Mouse (Mus musculus): Measurements from ENCODE around the gene Ctps. TPM values are rescaled to one million over a fixed set of nuclear protein-coding genes. Genes with fewer than 3 reads are reported as not detected.

The Ctps gene
- polyA plus RNA-seq (2014; fragmentation: Nextera tagmentation; extraction: Ambion mirVana): 132 and 134 TPM in 2 replicates

DNA sequence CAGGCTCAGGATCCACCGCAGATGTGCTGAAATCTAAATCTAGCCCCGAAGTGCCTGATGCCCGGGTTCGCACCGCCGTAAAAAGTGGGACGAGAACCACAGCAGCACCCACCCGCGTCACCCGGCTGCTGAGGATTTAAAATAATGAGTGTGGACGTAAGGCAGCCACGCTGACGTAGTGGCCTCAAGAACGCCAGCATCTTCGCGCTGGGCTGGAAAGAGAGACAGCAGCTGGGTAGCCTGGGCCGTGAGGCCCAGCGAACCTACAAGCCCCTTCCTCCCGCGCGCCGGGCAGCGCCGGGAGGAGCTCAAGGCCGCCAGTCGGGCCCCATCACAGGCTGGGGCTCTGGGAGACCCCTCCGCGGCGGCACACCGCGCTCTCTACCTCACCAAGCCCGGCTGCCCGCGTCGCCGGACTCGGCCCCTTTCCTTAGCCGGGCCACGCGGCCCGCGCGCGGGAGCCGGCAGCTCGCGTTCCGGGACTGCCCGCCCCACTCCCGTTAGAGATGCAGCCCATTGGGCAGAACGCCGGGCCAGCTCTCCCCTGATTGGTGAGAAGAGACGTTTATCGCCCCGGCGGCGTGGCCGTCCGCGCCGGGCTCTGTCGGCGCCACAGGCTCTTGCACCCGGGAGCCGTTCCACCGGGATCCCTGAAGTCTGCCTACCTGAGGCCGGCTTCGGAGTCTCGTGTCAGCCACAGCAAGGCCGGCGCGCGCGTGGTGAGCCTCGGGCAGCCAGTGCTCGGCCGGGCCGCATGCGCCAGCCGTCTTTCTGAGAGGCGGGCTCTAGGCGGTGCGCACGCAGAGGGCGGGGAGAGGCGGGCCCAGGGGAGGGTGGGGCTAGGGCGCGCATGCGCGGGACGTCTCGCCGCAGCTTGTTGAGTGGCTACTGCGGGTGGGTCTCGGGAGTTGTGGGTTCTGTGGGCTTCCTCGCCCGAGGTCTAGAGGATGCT is at the start of gene Ctps:
TSS of gene Ctps (minus strand) at position 791 of the 952 bp plus-strand sequence.
- ATAC-seq (ENCODE audit: low FRiP score): peak; percentile 97
- WGBS: under 1% methylated on average over 97 of the region's 97 CpGs

DNA sequence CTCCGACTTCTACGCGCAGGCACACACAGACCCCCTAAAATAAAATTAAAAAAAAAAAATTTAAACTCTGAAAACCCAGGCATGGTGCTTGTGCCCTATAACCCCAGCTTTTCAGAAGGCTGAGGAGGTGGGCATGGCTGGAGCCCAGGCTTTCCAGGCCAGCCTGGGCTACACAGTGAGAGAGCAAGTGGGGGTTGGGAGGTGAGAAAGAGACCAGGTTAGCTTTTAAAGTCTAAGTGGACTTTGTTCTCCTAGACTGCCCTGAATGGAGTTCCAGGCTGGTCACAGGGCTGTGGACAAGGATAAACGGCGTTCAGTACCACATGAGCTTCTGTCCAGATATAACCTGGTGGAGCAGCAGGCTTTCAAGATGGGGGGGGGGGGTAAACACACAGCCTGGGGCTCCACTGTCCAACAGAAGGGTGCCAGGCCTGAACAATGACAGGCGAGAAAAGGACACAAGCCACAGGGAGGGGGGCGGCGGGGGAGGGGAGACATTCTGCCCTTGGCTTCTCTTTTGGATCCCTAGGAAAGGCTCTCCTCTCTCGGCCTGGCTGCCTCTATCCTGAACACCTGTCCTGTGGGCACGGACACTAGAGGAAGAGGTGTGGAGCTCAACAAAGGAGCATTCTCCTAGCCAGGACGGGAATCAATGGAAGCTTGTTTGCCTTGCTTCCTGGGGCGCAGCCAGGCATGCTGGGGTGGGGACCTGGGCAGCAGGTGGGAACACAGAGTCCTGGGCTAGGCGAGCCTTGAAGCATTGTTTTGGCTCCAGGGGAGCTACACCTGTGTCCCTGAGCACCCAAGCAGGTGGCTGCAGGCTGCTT is 46.3 kb upstream of the Ctps start:
- H3K27ac ChIP-seq (ENCODE audit: low read depth, low read length): no peak overlapping the region
- no peaks in the 10 kb centered on the region for H3K27me3 ChIP-seq (ENCODE audit: control insufficient read depth, insufficient read depth, low read length)
- peaks cover 10% of the 10 kb centered on the region; the same call in 1 of the 2 replicates for H3K4me1 ChIP-seq (ENCODE audit: control insufficient read depth, insufficient read depth, low read length)
- H3K36me3 ChIP-seq (ENCODE audit: control insufficient read depth, insufficient read depth, low read length): no peaks in the 10 kb centered on the region
- no peak overlapping the region for H3K4me3 ChIP-seq (ENCODE audit: low read depth, low read length)
- ATAC-seq (ENCODE audit: low FRiP score) (no peak), DNase-seq (ENCODE audit: low spot score, missing footprints) (no peak)
- H3K9ac ChIP-seq (ENCODE audit: low read length): no peak overlapping the region
- no peak overlapping the region for H3K4me2 ChIP-seq
- whole genome bisulfite sequencing: 64% methylated on average over 13 of the region's 13 CpGs
- no peaks in the 10 kb centered on the region for H3K9me3 ChIP-seq (ENCODE audit: control insufficient read depth, low read length)

More for the DNA sequence above, at the start of gene Ctps:
- Histone ChIP-seq H3K27me3 (ENCODE audit: control insufficient read depth, insufficient read depth, low read length) (no peaks in the 10 kb centered on the region), H3K4me1 (ENCODE audit: control insufficient read depth, insufficient read depth, low read length) (peaks cover 15% of the 10 kb centered on the region), H3K4me2 (peak within 1 kb of the TSS; percentile 68), H3K4me3 (ENCODE audit: low read depth, low read length) (peak within 1 kb of the TSS; percentile 76), H3K36me3 (ENCODE audit: control insufficient read depth, insufficient read depth, low read length) (no peaks in the 10 kb centered on the region), H3K9me3 (ENCODE audit: control insufficient read depth, low read length) (no peaks in the 10 kb centered on the region), H3K9ac (ENCODE audit: low read length) (peak within 1 kb of the TSS; percentile 93), H3K27ac (ENCODE audit: low read depth, low read length) (peak within 1 kb of the TSS; percentile 89)
- peak; percentile 100 for DNase-seq (ENCODE audit: low spot score, missing footprints)

DNA sequence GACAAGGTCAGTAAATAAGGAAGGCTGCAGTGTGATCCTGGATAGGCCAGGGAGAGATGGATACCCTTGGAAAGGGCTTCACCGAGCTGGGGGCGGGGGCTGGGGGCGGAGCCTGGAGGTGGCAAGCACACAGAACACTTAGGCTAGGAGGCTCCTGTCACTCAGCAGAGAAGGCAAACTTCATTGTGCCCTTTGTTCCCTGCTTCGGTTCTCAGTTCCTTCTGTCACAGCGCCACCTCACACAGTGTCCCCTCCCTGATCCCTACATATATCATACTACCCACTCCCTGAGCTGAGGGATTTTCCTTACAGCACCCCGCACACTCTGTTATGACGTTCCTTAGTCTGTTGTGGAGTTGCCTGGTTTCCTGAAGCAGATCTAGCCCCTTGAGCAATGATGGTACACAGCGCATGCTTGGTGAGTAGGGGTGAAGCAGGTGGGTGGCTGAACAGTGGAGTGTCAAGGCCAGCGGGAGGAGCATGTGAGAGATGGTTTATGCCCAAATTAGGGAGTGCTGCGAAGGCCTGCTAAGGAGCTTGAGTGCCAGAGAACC is 45.5 kb upstream of the Ctps start:
- whole genome bisulfite sequencing: 27% methylated on average over 10 of the region's 10 CpGs
- ATAC-seq (ENCODE audit: low FRiP score) (peak; percentile 63), DNase-seq (ENCODE audit: low spot score, missing footprints) (peak; percentile 88)
- Histone ChIP-seq H3K36me3 (ENCODE audit: control insufficient read depth, insufficient read depth, low read length) (no peaks in the 10 kb centered on the region), H3K9me3 (ENCODE audit: control insufficient read depth, low read length) (no peaks in the 10 kb centered on the region), H3K9ac (ENCODE audit: low read length) (peak overlapping the region; percentile 36; the same call in 1 of the 2 replicates), H3K27me3 (ENCODE audit: control insufficient read depth, insufficient read depth, low read length) (no peaks in the 10 kb centered on the region), H3K4me1 (ENCODE audit: control insufficient read depth, insufficient read depth, low read length) (peaks cover 10% of the 10 kb centered on the region; the same call in 1 of the 2 replicates), H3K4me3 (ENCODE audit: low read depth, low read length) (no peak overlapping the region), H3K27ac (ENCODE audit: low read depth, low read length) (no peak overlapping the region; the same call in 1 of the 2 replicates), H3K4me2 (no peak overlapping the region)

DNA sequence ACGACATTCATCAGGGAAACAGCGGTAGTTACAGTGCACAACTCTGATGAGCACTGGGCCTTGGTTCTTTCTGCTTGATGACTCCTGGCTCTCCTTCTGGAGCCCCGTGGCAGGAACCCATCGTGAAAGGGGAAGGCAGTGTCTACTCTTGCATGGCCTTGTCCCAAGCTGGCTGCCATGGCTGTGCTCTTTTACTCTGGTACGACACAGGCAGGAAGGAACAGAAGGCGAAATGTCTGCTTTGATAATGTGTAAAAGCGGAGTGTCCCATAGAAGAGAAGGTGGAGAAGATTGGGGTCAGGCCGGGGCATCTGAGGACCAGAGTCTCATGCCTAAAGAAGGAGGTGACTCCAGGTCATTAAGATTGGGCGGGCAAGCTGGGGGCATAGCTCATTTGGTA is 44.6 kb upstream of the Ctps start:
- 84% methylated on average over 9 of the region's 9 CpGs for WGBS
- no peaks in the 10 kb centered on the region for H3K36me3 ChIP-seq (ENCODE audit: control insufficient read depth, insufficient read depth, low read length)
- no peak overlapping the region for H3K27ac ChIP-seq (ENCODE audit: low read depth, low read length)
- H3K9ac ChIP-seq (ENCODE audit: low read length): no peak overlapping the region
- DNase-seq (ENCODE audit: low spot score, missing footprints) (no peak), ATAC-seq (ENCODE audit: low FRiP score) (no peak)
- no peaks in the 10 kb centered on the region for H3K9me3 ChIP-seq (ENCODE audit: control insufficient read depth, low read length)
- H3K4me2 ChIP-seq: no peak overlapping the region
- H3K27me3 ChIP-seq (ENCODE audit: control insufficient read depth, insufficient read depth, low read length): no peaks in the 10 kb centered on the region
- H3K4me3 ChIP-seq (ENCODE audit: low read depth, low read length): no peak overlapping the region
- H3K4me1 ChIP-seq (ENCODE audit: control insufficient read depth, insufficient read depth, low read length): peaks cover 10% of the 10 kb centered on the region; the same call in 1 of the 2 replicates

DNA sequence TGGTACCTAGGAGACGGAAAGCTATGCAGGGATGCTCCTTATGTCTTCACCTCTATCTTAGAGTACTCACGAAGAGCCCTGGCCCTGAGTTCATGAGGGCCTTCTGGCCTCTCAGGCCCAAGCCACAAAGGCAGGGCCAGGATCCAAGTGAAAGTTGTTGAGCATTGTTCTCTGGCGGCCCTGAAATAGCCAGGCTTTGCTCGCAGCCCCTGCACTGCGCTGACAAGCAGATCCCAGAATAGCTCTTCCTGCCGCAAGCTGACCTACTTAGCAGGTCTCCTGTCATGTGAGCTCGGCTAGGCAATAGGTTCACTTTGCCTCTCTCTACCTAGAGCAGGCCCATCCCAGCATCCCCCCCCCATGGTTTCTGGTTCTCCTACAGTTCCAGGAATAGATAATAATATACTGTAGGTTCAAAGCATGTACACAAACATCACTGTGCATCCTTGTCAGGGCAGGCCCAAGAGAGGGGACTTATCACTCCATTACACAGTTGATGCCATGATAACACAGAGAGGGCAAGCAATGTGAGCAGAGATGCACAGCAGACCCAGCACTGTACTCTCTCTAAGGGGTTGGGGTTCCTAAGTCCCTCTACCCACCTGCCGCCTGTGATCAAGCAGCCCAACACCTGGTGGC is 43.7 kb upstream of the Ctps start:
- H3K9me3 ChIP-seq (ENCODE audit: control insufficient read depth, low read length): no peaks in the 10 kb centered on the region
- H3K9ac ChIP-seq (ENCODE audit: low read length): no peak overlapping the region; the same call in 1 of the 2 replicates
- no peaks in the 10 kb centered on the region for H3K27me3 ChIP-seq (ENCODE audit: control insufficient read depth, insufficient read depth, low read length)
- H3K36me3 ChIP-seq (ENCODE audit: control insufficient read depth, insufficient read depth, low read length): no peaks in the 10 kb centered on the region
- H3K27ac ChIP-seq (ENCODE audit: low read depth, low read length): no peak overlapping the region
- DNase-seq (ENCODE audit: low spot score, missing footprints) (no peak), ATAC-seq (ENCODE audit: low FRiP score) (no peak)
- whole genome bisulfite sequencing: 51% methylated on average over 8 of the region's 8 CpGs
- H3K4me1 ChIP-seq (ENCODE audit: control insufficient read depth, insufficient read depth, low read length): peaks cover 10% of the 10 kb centered on the region; the same call in 1 of the 2 replicates
- H3K4me2 ChIP-seq: no peak overlapping the region
- H3K4me3 ChIP-seq (ENCODE audit: low read depth, low read length): no peak overlapping the region

DNA sequence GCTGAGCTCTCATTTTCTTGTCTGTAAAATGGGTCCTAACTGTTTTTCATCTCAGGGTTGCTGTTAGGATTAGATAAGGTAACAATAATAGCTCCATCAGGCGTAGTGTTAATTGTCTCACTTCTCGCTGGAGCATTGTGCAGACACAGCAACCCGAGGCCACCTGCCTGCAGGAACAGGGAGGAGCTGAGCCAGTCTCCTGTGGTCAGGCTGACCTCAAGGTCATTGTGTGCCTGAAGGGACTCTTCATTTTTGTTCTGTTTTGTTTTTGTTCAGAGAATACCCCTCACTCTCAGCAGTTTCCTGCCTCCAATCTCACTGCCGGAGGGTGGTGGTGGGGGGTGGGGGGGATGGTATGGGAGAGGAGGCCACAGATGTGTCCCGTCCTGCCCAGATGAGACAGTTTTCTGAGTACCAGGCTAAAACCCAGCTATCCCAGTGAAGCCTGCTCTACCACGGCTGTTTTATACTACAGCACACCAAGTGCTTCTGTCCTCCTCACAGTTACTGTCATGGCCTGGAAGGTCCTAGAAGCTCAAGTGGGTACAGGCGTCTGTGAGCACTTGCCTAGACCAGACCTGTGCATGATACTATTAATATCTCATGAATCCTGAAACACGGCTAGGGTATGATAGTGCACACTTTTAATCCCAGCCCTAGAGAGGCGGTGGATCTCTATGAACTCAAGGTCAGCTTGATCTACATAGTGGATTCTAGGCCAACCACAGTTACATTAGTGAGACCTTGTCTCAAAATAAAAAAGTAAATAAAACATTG is 42.4 kb upstream of the Ctps start:
- H3K36me3 ChIP-seq (ENCODE audit: control insufficient read depth, insufficient read depth, low read length): no peaks in the 10 kb centered on the region
- H3K4me3 ChIP-seq (ENCODE audit: low read depth, low read length): no peak overlapping the region
- H3K27me3 ChIP-seq (ENCODE audit: control insufficient read depth, insufficient read depth, low read length): no peaks in the 10 kb centered on the region
- peak overlapping the region; percentile 15; the same call in 1 of the 2 replicates for H3K27ac ChIP-seq (ENCODE audit: low read depth, low read length)
- no peaks in the 10 kb centered on the region for H3K9me3 ChIP-seq (ENCODE audit: control insufficient read depth, low read length)
- ATAC-seq (ENCODE audit: low FRiP score): peak; percentile 57
- WGBS: 24% methylated on average over 9 of the region's 9 CpGs
- no peak overlapping the region for H3K9ac ChIP-seq (ENCODE audit: low read length)
- no peak overlapping the region for H3K4me2 ChIP-seq
- no peak for DNase-seq (ENCODE audit: low spot score, missing footprints)
- peaks cover 10% of the 10 kb centered on the region; the same call in 1 of the 2 replicates for H3K4me1 ChIP-seq (ENCODE audit: control insufficient read depth, insufficient read depth, low read length)

DNA sequence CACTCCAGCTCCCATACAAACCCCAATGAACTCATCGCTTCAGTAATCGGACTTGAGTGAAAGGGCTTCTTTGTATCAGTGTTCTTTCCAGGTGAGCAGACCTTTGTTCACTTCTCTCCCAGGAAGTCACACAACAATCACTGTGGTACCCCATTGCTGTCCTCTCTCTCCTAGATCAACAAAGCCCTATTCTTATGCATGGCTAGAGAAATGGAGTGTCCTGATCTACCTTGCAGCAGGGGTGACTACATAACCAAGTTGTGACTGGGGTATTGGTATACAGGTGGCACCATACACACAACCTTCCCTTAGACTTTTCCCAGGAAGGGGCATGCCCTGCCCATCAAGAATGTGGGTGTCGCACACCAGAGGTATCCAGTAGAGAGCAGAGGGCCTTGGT is 40.9 kb upstream of the Ctps start:
- H3K9me3 ChIP-seq (ENCODE audit: control insufficient read depth, low read length): no peaks in the 10 kb centered on the region
- H3K4me2 ChIP-seq: no peak overlapping the region
- 70% methylated on average over 3 of the region's 3 CpGs for WGBS
- H3K36me3 ChIP-seq (ENCODE audit: control insufficient read depth, insufficient read depth, low read length): no peaks in the 10 kb centered on the region
- peaks cover 12% of the 10 kb centered on the region for H3K4me1 ChIP-seq (ENCODE audit: control insufficient read depth, insufficient read depth, low read length)
- H3K27me3 ChIP-seq (ENCODE audit: control insufficient read depth, insufficient read depth, low read length): no peaks in the 10 kb centered on the region
- H3K4me3 ChIP-seq (ENCODE audit: low read depth, low read length): no peak overlapping the region
- DNase-seq (ENCODE audit: low spot score, missing footprints): no peak
- H3K27ac ChIP-seq (ENCODE audit: low read depth, low read length): no peak overlapping the region
- no peak overlapping the region for H3K9ac ChIP-seq (ENCODE audit: low read length)
- no peak for ATAC-seq (ENCODE audit: low FRiP score)

DNA sequence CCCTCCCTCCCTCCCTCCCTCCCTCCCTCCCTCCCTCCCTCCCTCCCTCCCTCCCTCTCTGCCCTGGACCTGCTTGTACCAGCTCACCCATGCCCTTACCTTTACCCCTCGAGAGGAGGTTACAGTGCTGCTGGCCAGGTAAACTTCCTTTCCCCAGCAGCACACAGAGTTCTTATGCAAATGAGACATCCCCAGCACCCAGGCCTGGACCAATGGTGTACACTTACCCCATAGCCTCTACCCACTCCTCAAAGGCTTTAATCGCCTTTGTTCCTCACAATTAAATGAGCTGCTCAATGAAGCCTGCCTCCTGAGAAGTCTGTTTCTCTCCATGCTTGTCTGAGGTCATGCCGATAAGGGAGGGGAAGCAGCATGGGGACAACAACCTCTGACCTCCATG is 36.9 kb upstream of the Ctps start:
- no peaks in the 10 kb centered on the region for H3K36me3 ChIP-seq (ENCODE audit: control insufficient read depth, insufficient read depth, low read length)
- H3K4me3 ChIP-seq (ENCODE audit: low read depth, low read length): no peak overlapping the region
- H3K4me1 ChIP-seq (ENCODE audit: control insufficient read depth, insufficient read depth, low read length): peaks cover 2% of the 10 kb centered on the region; the same call in 1 of the 2 replicates
- H3K9me3 ChIP-seq (ENCODE audit: control insufficient read depth, low read length): no peaks in the 10 kb centered on the region
- peak; percentile 58; the same call in 1 of the 2 replicates for ATAC-seq (ENCODE audit: low FRiP score)
- H3K27me3 ChIP-seq (ENCODE audit: control insufficient read depth, insufficient read depth, low read length): no peaks in the 10 kb centered on the region
- no peak overlapping the region for H3K27ac ChIP-seq (ENCODE audit: low read depth, low read length)
- no peak overlapping the region for H3K4me2 ChIP-seq
- WGBS: 17% methylated on average over 3 of the region's 3 CpGs
- DNase-seq (ENCODE audit: low spot score, missing footprints): no peak
- H3K9ac ChIP-seq (ENCODE audit: low read length): no peak overlapping the region
